Mouse (Mus musculus): ENCODE results near the gene Padi6. TPM values are rescaled to one million over a fixed set of nuclear protein-coding genes. Genes with fewer than 3 reads are reported as not detected.

Gene Padi6
- total RNA-seq, 2 experiments from 2014 or later, result not detected

GRCm38 (mm10) chr4:140753366-140753765 is 10.9 kb upstream of the Padi6 start:
- no peak for DNase-seq (ENCODE audit: low spot score)

GRCm38 (mm10) chr4:140750328-140750727 is 7.9 kb upstream of the Padi6 start:
- DNase-seq (ENCODE audit: low spot score), result peak; percentile 24

GRCm38 (mm10) chr4:140747978-140748377 is 5.5 kb upstream of the Padi6 start:
- no peak for DNase-seq (ENCODE audit: low spot score)

- peak; percentile 44 for DNase-seq (ENCODE audit: low spot score)
Observed at GRCm38 (mm10) chr4:140744654-140745053, 2.2 kb upstream of the Padi6 start.

- DNase-seq (ENCODE audit: low spot score), result no peak
Observed at GRCm38 (mm10) chr4:140743086-140743485, 643 bp upstream of the Padi6 start.

GRCm38 (mm10) chr4:140741401-140741800 is 1.0 kb downstream of the Padi6 start:
- DNase-seq (ENCODE audit: low spot score), result no peak

- DNase-seq (ENCODE audit: low spot score), result no peak
Observed at GRCm38 (mm10) chr4:140740655-140741054, 1.8 kb downstream of the Padi6 start.

- no peak for DNase-seq (ENCODE audit: low spot score)
Observed at GRCm38 (mm10) chr4:140732871-140733270, 9.6 kb downstream of the Padi6 start.

- DNase-seq (ENCODE audit: low spot score), result no peak
Observed at GRCm38 (mm10) chr4:140731654-140732053, 10.8 kb downstream of the Padi6 start.

- DNase-seq (ENCODE audit: low spot score), result no peak
Observed at GRCm38 (mm10) chr4:140726907-140727306, 15.5 kb downstream of the Padi6 start.

GRCm38 (mm10) chr4:140724739-140725138 is 17.7 kb downstream of the Padi6 start:
- DNase-seq (ENCODE audit: low spot score), result no peak

- no peak for DNase-seq (ENCODE audit: low spot score)
Observed at GRCm38 (mm10) chr4:140723801-140724200, 18.6 kb downstream of the Padi6 start.

GRCm38 (mm10) chr4:140723192-140723591 is 19.3 kb downstream of the Padi6 start:
- no peak for DNase-seq (ENCODE audit: low spot score)

GRCm38 (mm10) chr4:140722710-140723109 is 19.7 kb downstream of the Padi6 start:
- DNase-seq (ENCODE audit: low spot score), result no peak

GRCm38 (mm10) chr4:140721968-140722490 is 20.4 kb downstream of the Padi6 start:
- no peak for DNase-seq (ENCODE audit: low spot score)

GRCm38 (mm10) chr4:140720091-140720490 is 22.4 kb downstream of the Padi6 start:
- DNase-seq (ENCODE audit: low spot score), result no peak

GRCm38 (mm10) chr4:140718436-140718835 is 24.0 kb downstream of the Padi6 start:
- DNase-seq (ENCODE audit: low spot score), result no peak

- DNase-seq (ENCODE audit: low spot score), result no peak
Observed at GRCm38 (mm10) chr4:140716994-140717393, 25.4 kb downstream of the Padi6 start.

GRCm38 (mm10) chr4:140714586-140714985 is 27.9 kb downstream of the Padi6 start:
- no peak for DNase-seq (ENCODE audit: low spot score)

GRCm38 (mm10) chr4:140713480-140714365 is 28.7 kb downstream of the Padi6 start:
- DNase-seq (ENCODE audit: low spot score), result peak; percentile 97

- DNase-seq (ENCODE audit: low spot score), result peak; percentile 71
Observed at GRCm38 (mm10) chr4:140711360-140711759, 31.1 kb downstream of the Padi6 start.

GRCm38 (mm10) chr4:140710781-140711180 is 31.7 kb downstream of the Padi6 start:
- DNase-seq (ENCODE audit: low spot score), result no peak

- no peak for DNase-seq (ENCODE audit: low spot score)
Observed at GRCm38 (mm10) chr4:140709617-140710016, 32.8 kb downstream of the Padi6 start.

Data from gastrocnemius, adult 18-20 months (tissue).